Mouse (Mus musculus): Measurements from ENCODE around the gene Kctd20.

- TF ChIP-seq CTCF (IDR thresholded peaks at IDR 0.05; ENCODE audit: low read depth, low read length) (no peak), POLR2A (IDR thresholded peaks at IDR 0.05; ENCODE audit: borderline replicate concordance, low read depth, low read length) (no peak)
Observed at GRCm38 (mm10) chr17:28950751-28951150, 999 bp upstream of the Kctd20 start.

Data from bone marrow macrophage, adult 2 months (primary cell).